Mouse (Mus musculus) limb, embryonic 11.5 days (tissue): ENCODE results near the gene Wbp2nl. TPM values are rescaled to one million over a fixed set of nuclear protein-coding genes. Genes with fewer than 3 reads are reported as not detected.

Experiments
- ATAC-seq: fragments of 200-750 bp; cut with Nextera tagmentation; 2 replicates; pipeline ENCODE4 v1.8.0; 2017; ENCODE audit warnings: low read depth; ENCODE audit not compliant: insufficient number of reproducible peaks, low FRiP score, low TSS enrichment
- DNase-seq: peaks from one replicate; pipeline ENCODE4 v3.0.0-alpha.2; 2015; ENCODE audit warnings: low spot score
- H3K27ac ChIP-seq: fragments of 300-500 bp; sonication (generic); replicated peaks from 2 replicates; pipeline ENCODE4 v1.5.1; 2014; ENCODE audit warnings: low read depth, mild to moderate bottlenecking, low read length
- H3K27me3 ChIP-seq: fragments of 300-500 bp; sonication (generic); 2 replicates; pipeline ENCODE4 v1.6.1; 2014; ENCODE audit warnings: mild to moderate bottlenecking, low read length, mixed read lengths; ENCODE audit not compliant: control insufficient read depth, insufficient read depth
- H3K36me3 ChIP-seq: fragments of 300-500 bp; sonication (generic); 2 replicates; pipeline ENCODE4 v1.6.1; 2014; ENCODE audit warnings: mild to moderate bottlenecking, low read length, moderate library complexity, mixed read lengths; ENCODE audit not compliant: control insufficient read depth, insufficient read depth
- H3K4me1 ChIP-seq: fragments of 300-500 bp; sonication (generic); 2 replicates; pipeline ENCODE4 v1.6.1; 2014; ENCODE audit warnings: low read length, mixed read lengths; ENCODE audit not compliant: control insufficient read depth, insufficient read depth
- H3K4me2 ChIP-seq: fragments of 300-500 bp; sonication (generic); 2 replicates; pipeline ENCODE4 v1.6.1; 2014; ENCODE audit warnings: low read depth, mild to moderate bottlenecking, moderate library complexity; ENCODE audit not compliant: severe bottlenecking
- H3K4me3 ChIP-seq: fragments of 300-500 bp; sonication (generic); 2 replicates; pipeline ENCODE4 v1.5.1; 2014; ENCODE audit warnings: low read depth, low read length
- H3K9ac ChIP-seq: fragments of 300-500 bp; sonication (generic); 2 replicates; pipeline ENCODE4 v1.6.1; 2014; ENCODE audit warnings: mild to moderate bottlenecking, low read length
- H3K9me3 ChIP-seq: fragments of 300-500 bp; sonication (generic); 2 replicates; pipeline ENCODE4 v1.6.1; 2016; ENCODE audit warnings: low read length; ENCODE audit not compliant: control insufficient read depth
- WGBS: fragments of 180-500 bp; shearing (Covaris S2); extraction: QIAGEN DNeasy Blood & Tissue Kit; methylation state at CpG from one replicate; pipeline ENCODE4 v1.1.7; 2014; 5-methylcytosine and 5-hydroxymethylcytosine counted together
- polyA plus RNA-seq: library from polyadenylated mRNA; unstranded; fragments of >200 nt; fragmentation: Nextera tagmentation; extraction: Ambion mirVana; gene quantifications from 2 replicates; pipeline ENCODE4 v1.2.1, GENCODE M21; 2014

Gene Wbp2nl
- polyA plus RNA-seq, 1 experiment from 2014 or later, result 0.20 TPM

DNA sequence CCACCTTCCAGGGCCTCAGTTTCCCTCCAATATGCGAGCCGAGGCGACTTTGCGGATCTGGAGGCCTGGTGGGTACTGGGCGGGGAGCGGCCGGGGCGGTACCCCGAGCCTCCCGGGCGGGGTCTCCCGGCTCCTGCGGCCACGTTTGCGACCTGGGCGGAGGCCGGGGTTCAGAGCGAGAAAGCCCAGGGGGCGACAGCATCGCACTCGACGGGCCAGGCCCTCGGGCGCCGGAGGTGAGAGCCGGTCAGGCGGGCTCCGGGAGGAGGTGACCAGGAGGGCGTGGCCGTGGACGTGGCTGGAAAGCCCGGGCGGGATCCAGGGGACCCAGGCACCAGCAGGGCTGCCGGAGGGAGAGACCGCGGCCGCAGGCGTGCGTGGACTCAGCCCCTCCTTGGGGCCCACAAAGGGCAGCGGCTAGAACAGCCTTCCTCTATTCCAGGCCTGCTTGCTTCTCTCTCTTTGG, 42.3 kb downstream of the Wbp2nl start:
- no peaks in the 10 kb centered on the region for H3K36me3 ChIP-seq
- DNase-seq, result peak; percentile 66
- H3K4me3 ChIP-seq, result peak overlapping the region; percentile 35
- H3K9ac ChIP-seq, result peak overlapping the region; percentile 78
- WGBS, result 2% methylated on average over 40 of the region's 40 CpGs
- no peaks in the 10 kb centered on the region for H3K27me3 ChIP-seq
- peaks cover 15% of the 10 kb centered on the region for H3K4me1 ChIP-seq
- H3K9me3 ChIP-seq, result no peaks in the 10 kb centered on the region
- no peak for ATAC-seq
- H3K27ac ChIP-seq, result 0 out of 2 replicates have a peak overlapping the region, but pooled peaks have one; percentile 8
- H3K4me2 ChIP-seq, result peak overlapping the region; percentile 75

DNA sequence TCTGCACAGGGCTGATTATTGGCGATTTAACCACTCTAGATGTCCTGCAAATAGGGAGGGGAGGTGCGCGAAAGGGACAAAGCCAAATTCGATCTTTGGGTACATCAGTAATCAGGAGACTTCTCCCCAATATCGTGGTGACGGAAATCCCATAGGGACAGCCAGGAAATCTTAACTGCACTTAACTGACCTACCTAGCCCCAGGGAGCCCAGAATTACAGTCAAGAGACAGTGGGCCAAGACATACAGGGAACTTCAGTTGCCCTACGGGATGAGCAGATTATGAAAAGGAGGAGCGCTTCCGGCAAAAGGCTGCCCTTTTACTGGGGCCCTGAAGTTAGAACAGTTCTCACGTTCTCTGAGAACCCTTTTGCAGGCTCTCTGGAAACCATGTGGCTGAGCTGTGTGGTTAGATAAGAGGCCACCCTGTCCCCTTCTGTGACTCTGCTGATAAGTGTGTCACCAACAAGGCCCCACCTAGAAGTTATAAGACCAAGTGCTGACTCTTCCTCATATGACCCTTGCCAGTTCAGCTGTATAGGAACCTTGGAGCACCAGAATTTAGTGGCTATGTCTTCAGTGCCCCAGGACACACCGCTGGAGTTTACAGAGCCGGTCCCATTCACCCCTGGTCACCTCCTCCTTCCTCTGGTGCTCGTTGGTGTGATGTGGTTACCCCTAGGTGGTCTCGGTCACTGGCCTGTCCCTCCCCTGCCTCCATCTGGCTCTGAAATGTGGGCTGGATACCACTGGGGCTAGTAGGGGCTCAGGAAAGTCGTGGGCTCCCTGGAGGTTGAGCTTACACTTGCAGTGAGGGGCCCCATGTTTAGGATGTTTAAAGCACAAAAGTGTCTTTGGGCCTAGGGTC, 43.2 kb downstream of the Wbp2nl start:
- Histone ChIP-seq H3K27ac (no peak overlapping the region), H3K4me3 (peak overlapping the region; percentile 35; the same call in 1 of the 2 replicates), H3K9me3 (no peaks in the 10 kb centered on the region), H3K9ac (peak overlapping the region; percentile 78), H3K27me3 (no peaks in the 10 kb centered on the region), H3K36me3 (no peaks in the 10 kb centered on the region), H3K4me2 (peak overlapping the region; percentile 75; the same call in 1 of the 2 replicates), H3K4me1 (peaks cover 17% of the 10 kb centered on the region)
- ATAC-seq, result no peak
- DNase-seq, result no peak
- 70% methylated on average over 15 of the region's 15 CpGs for WGBS

DNA sequence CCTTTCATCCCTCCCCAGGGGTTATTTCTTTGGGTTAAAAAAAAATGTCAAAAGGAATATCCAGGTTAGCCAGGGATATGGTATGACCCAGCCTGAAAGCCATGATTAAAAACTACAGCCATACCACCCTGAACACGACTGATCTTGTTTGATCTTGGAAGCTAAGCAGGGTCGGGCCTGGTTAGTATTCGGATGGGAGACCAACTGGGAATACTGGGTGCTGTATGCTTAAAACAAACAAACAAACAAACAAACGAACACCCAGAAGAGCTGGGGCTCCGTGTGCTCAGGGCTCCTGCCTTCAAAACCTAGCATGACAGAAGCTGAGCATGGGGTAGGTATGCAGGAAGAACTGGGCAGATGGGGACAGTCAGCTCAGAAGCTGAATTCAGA, 43.8 kb downstream of the Wbp2nl start:
- H3K4me2 ChIP-seq, result no peak overlapping the region
- no peak for ATAC-seq
- no peak overlapping the region for H3K9ac ChIP-seq
- no peaks in the 10 kb centered on the region for H3K36me3 ChIP-seq
- 66% methylated on average over 5 of the region's 5 CpGs for whole genome bisulfite sequencing
- H3K4me1 ChIP-seq, result peaks cover 16% of the 10 kb centered on the region
- H3K9me3 ChIP-seq, result no peaks in the 10 kb centered on the region
- no peaks in the 10 kb centered on the region for H3K27me3 ChIP-seq
- H3K4me3 ChIP-seq, result no peak overlapping the region
- no peak for DNase-seq
- no peak overlapping the region for H3K27ac ChIP-seq

DNA sequence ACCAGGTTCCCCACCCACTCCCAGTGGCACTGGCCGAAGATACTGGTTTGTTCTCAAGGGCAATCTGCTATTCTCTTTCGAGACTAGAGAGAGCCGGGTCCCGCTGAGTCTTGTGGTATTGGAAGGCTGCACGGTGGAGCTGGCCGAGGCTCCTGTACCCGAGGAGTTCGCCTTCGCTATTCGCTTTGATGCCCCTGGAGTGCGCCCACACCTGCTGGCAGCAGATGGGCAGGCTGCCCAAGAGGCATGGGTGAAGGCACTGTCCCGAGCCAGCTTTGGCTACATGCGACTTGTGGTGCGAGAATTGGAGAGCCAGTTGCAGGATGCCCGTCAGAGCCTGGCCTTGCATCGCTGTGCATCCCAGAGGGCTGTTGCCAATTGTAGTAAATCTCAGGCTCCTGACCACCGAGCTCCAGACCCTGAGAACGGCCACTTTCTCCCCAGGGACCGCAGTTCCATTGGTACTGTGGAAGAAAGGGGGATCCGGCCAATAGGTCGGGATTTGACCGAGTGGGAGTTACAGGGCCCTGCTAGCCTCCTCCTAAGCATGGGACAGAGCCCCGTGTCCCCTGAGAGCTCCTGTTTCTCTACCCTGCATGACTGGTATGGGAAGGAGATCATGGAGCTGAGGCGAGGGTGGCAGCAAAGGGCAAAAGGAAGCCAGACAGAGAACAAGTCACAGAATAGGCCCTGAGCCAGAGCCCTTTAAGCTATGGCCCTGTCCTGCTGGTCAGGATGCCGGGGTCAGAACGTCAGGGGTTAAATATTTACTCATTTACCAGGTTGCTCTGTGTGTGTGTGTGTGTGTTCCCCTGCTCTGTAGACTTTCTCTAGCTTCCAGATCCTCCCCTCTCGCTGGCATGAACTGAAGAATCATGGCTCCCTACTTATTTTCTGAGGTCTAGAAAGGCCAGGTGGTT, 44.9 kb downstream of the Wbp2nl start:
- H3K36me3 ChIP-seq, result peaks cover 4% of the 10 kb centered on the region; the same call in 1 of the 2 replicates
- ATAC-seq (no peak), DNase-seq (no peak)
- H3K9me3 ChIP-seq, result no peaks in the 10 kb centered on the region
- no peak overlapping the region for H3K4me3 ChIP-seq
- H3K4me1 ChIP-seq, result peaks cover 10% of the 10 kb centered on the region; the same call in 1 of the 2 replicates
- H3K27me3 ChIP-seq, result no peaks in the 10 kb centered on the region
- H3K27ac ChIP-seq, result no peak overlapping the region
- no peak overlapping the region for H3K4me2 ChIP-seq
- 91% methylated on average over 27 of the region's 27 CpGs for WGBS
- no peak overlapping the region for H3K9ac ChIP-seq

GRCm38 (mm10) chr15:82344971-82345370, 46.2 kb downstream of the Wbp2nl start:
- Histone ChIP-seq H3K9me3 (no peaks in the 10 kb centered on the region), H3K4me2 (no peak overlapping the region), H3K27me3 (no peaks in the 10 kb centered on the region), H3K4me1 (peaks cover 10% of the 10 kb centered on the region; the same call in 1 of the 2 replicates), H3K9ac (no peak overlapping the region), H3K4me3 (no peak overlapping the region), H3K36me3 (peaks cover 14% of the 10 kb centered on the region; the same call in 1 of the 2 replicates), H3K27ac (no peak overlapping the region)
- DNase-seq (no peak), ATAC-seq (no peak)
- 90% methylated on average over 6 of the region's 6 CpGs for WGBS

- H3K36me3 ChIP-seq, result peaks cover 14% of the 10 kb centered on the region; the same call in 1 of the 2 replicates
- DNase-seq (peak; percentile 99), ATAC-seq (peak; percentile 95)
- peak overlapping the region; percentile 58 for H3K4me3 ChIP-seq
- peaks cover 9% of the 10 kb centered on the region; the same call in 1 of the 2 replicates for H3K4me1 ChIP-seq
- H3K9ac ChIP-seq, result peak overlapping the region; percentile 73
- H3K9me3 ChIP-seq, result no peaks in the 10 kb centered on the region
- no peaks in the 10 kb centered on the region for H3K27me3 ChIP-seq
- peak overlapping the region; percentile 78 for H3K4me2 ChIP-seq
- under 1% methylated on average over 51 of the region's 51 CpGs for WGBS
- no peak overlapping the region; the same call in 1 of the 2 replicates for H3K27ac ChIP-seq
Observed at GRCm38 (mm10) chr15:82345820-82346470, 47.2 kb downstream of the Wbp2nl start.

GRCm38 (mm10) chr15:82346580-82347302, 48.0 kb downstream of the Wbp2nl start:
- ATAC-seq, result no peak
- H3K27ac ChIP-seq, result no peak overlapping the region
- no peaks in the 10 kb centered on the region for H3K27me3 ChIP-seq
- H3K4me1 ChIP-seq, result peaks cover 7% of the 10 kb centered on the region; the same call in 1 of the 2 replicates
- DNase-seq, result no peak
- WGBS, result 67% methylated on average over 14 of the region's 14 CpGs
- H3K36me3 ChIP-seq, result peaks cover 14% of the 10 kb centered on the region; the same call in 1 of the 2 replicates
- H3K4me2 ChIP-seq, result peak overlapping the region; percentile 78
- no peaks in the 10 kb centered on the region for H3K9me3 ChIP-seq
- H3K9ac ChIP-seq, result peak overlapping the region; percentile 17; the same call in 1 of the 2 replicates
- peak overlapping the region; percentile 58 for H3K4me3 ChIP-seq
